Mouse (Mus musculus) layer of hippocampus, adult 2 months (tissue): ENCODE measurements at regions not wholly inside any gene's neighbourhood (a gene's known extent, or its start where the extent isn't known, plus 50 kb on each side); places are given as distances from the start of the nearest gene placed in this dataset.
A peak's percentile ranks its signal among the peaks of the same experiment; 100 is the strongest.

Source experiments
- DNase-seq, 2 experiments: peaks; one replicate each; pipeline ENCODE4 v3.0.0; 2022; ENCODE audit warnings: low spot score in 2 of 2
- H3K27ac ChIP-seq: fragments of 200-600 bp; 2 replicates; pipeline ENCODE4 v1.8.1; 2022
- H3K4me3 ChIP-seq: fragments of 200-600 bp; 2 replicates; pipeline ENCODE4 v1.8.1; 2022; ENCODE audit warnings: mild to moderate bottlenecking
- CTCF ChIP-seq: fragments of 200-600 bp; conservative IDR thresholded peaks from 2 replicates; pipeline ENCODE4 v1.8.1; 2022; ENCODE audit warnings: antibody characterized with exemption, mild to moderate bottlenecking, moderate library complexity

DNA sequence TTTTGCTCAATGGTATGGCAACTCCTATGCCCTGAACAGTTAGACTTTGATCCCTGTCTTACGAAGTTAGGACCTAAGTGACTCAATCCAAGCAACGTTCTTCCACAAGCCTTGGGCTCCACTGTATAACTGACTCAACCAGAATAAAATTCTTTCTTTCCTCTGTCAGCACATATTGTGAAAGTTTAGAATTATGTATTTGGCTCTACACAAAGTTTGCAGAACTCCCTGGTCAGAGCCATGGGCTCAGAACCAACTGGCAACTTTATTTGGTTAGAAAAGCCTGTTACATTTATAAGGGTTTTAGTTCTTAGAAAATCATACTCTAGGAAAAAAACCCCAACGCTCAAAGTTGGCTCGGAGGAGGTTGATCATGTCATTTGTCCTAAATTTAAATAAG, 147.9 kb upstream of the Trpm3 start:
- no peak overlapping the region for H3K4me3 ChIP-seq
- no peak overlapping the region for H3K27ac ChIP-seq
- no peak for DNase-seq
- TF ChIP-seq CTCF = no peak

GRCm38 (mm10) chr19:21991413-21991812, 147.4 kb upstream of the Trpm3 start:
- no peak for TF ChIP-seq CTCF

DNA sequence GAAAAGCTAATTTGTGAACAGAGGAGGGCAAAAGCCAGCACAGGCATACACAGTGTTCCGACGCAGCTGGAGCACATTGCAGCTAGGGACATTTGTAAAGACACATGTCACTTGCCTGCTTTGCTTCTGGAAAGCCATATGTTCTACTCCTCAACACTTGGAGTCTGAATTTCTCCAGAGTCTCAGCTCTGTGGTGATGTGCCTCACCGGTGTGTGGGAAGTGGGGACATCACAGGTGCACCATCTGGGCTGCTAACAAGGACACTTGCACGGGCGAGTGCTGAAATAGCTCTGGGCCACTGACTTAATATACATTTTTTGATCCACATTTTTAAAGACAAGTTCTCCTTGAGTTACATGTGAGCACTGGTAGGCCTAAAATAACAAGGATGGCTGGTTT, 139.2 kb upstream of the Trpm3 start:
- TF ChIP-seq CTCF = no peak
- H3K27ac ChIP-seq = no peak overlapping the region
- no peak overlapping the region for H3K4me3 ChIP-seq
- no peak for DNase-seq

More at GRCm38 (mm10) chr19:21991413-21991812, 147.4 kb upstream of the Trpm3 start:
- Histone ChIP-seq H3K4me3 (no peak overlapping the region), H3K27ac (no peak overlapping the region)
- DNase-seq = no peak

GRCm38 (mm10) chr19:22008053-22008935, 130.6 kb upstream of the Trpm3 start:
- Histone ChIP-seq H3K27ac (no peak overlapping the region), H3K4me3 (no peak overlapping the region)
- no peak for TF ChIP-seq CTCF
- DNase-seq = no peak

- no peak overlapping the region for H3K27ac ChIP-seq
- no peak for TF ChIP-seq CTCF
- no peak for DNase-seq
- H3K4me3 ChIP-seq = no peak overlapping the region
Measured at GRCm38 (mm10) chr19:22010239-22010638, 128.6 kb upstream of the Trpm3 start.

GRCm38 (mm10) chr19:22015854-22016610, 122.8 kb upstream of the Trpm3 start:
- TF ChIP-seq CTCF = no peak
- no peak overlapping the region for H3K27ac ChIP-seq
- no peak overlapping the region for H3K4me3 ChIP-seq
- peak in 1 of 2 experiments; percentile 23 for DNase-seq

- no peak for DNase-seq
- no peak for TF ChIP-seq CTCF
- no peak overlapping the region for H3K4me3 ChIP-seq
- no peak overlapping the region for H3K27ac ChIP-seq
Measured at GRCm38 (mm10) chr19:22017425-22017824, 121.4 kb upstream of the Trpm3 start.

DNA sequence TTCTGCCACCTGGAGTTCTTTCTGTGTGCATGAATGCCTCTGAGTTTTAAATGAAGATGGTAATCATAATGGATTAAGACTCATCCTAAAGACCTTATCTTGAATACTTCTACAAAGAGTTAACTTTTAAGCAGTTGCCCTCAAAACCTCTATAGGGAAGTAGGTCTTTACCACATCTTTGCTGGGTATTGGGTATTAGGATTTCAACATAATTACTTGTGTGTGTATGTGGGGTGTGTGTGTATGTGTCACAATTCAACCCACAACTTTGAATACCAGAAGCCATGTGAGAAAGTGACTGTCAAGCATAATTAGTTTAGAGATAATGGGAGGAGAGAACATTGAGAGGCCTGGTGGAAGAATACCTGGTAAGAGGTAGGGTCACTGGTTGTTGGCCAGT, 111.3 kb upstream of the Trpm3 start:
- no peak overlapping the region for H3K4me3 ChIP-seq
- DNase-seq = no peak
- no peak overlapping the region for H3K27ac ChIP-seq
- no peak for TF ChIP-seq CTCF

DNA sequence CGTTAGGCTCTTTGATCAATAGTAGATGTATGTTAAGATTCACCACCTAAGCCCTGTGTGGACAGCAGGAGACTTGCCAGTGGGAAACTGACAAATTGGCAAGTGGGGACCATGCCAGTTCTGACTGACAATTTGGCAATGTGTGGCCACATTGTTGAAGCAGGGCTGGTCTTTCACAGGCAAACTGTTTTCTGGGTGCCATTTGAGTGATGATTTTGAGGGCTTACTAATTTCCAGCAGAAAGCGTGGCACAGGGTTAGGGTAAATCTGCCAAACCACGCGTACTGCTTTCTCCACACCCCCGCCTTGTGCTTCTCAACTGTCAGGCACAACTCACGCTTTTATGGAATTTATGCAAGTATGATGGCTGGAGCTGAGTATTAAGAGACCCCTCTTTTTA, 91.2 kb upstream of the Trpm3 start:
- DNase-seq = peak; percentile 17 to 22
- no peak for TF ChIP-seq CTCF
- Histone ChIP-seq H3K27ac (no peak overlapping the region), H3K4me3 (no peak overlapping the region)

DNA sequence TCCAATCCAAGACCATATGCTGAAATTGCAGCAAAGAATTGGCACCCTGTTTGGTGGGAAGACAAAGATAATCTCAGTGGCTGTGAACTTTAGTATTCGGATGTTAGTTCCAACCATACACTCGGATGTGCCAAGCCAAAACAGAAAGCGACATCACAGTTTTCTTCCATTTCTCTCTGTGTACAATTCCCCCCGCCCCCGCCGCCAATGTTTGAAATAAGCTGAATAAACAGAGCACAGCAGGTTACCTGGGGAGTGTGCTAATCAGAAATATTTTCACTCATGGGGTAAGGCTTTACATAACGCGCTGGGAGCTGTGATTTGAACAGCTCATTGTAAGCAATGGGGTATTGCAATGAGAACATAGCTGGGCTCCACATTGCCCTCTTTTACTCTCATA, 72.5 kb upstream of the Trpm3 start:
- no peak for DNase-seq
- no peak for TF ChIP-seq CTCF
- H3K4me3 ChIP-seq = no peak overlapping the region
- no peak overlapping the region for H3K27ac ChIP-seq

DNA sequence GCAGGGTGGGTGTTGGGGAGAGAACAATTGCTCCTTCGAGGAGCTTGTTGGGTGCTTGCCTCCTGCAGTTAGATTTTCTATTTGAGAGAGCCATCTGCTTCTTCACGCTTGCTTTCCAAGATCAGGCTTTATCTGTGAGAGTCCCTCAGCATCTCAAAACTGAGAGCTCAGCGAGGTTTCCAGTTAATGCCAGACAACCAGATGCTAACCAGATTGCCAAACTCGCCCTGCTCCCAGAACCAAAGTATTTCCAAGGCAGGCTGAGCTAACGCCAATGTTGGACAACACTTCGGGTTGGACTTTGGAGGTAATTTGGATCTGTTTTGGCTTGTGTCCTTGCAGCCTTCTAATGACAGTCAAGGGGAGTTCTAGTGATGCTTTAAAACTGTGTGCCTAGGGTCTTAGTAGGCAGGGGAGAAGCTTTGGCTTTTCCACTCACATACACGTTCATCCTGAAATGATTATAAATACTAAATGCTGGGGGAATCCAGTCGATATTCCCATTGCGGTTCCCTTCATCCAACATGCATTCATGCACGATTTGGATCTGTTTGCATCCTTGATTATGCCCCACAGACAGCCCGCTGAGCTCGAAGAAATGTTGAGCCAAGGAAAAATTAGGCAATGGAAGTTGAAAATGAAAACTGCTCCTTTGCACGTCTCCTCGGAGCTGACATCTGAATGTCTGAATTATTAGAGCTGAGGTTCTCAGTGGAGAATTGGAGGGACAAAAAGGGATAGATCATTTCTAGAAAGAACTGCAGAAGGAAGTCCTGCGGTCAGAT, 68.4 kb upstream of the Trpm3 start:
- no peak for DNase-seq
- Histone ChIP-seq H3K4me3 (no peak overlapping the region), H3K27ac (no peak overlapping the region)
- no peak for TF ChIP-seq CTCF

DNA sequence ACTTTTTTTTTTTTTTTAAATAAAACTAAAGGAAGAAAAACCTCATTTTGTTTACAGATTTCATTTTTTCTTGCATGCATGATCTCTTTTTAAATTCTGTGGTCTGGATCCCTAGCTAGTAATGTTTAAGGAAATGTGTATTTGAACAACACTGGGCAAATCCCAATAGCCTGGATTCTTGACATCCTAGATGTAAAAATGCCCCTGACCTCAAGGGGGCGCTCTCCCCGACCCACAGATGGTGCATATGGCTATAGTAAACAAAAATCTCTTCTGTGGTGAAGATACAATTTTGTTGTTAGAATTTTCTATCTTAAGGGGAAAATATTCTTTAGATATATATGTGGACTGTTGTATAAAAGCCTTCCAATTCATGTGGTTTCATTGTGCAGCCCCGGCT, 67.1 kb upstream of the Trpm3 start:
- peak; percentile 63 for TF ChIP-seq CTCF
- Histone ChIP-seq H3K4me3 (no peak overlapping the region), H3K27ac (no peak overlapping the region)
- DNase-seq = no peak

DNA sequence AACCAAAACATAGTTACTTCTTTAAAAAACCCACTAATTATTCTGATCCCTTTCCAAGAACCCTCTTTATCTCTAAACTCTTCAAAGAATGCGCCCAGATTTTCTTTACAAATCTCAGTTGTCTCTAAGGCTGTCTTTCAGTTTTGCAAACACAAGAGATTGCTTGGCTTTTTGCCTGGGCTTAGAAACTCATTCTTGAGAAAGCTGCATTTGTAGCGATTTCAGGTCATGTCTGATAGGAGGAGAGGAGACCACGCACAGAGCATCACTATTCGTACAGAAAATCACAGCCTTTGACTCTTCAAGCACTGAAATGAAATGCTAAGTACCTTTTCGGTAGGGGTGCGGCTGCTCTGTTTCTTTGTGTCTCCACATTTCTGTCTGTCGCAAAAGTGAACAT, 64.8 kb upstream of the Trpm3 start:
- Histone ChIP-seq H3K4me3 (no peak overlapping the region), H3K27ac (no peak overlapping the region)
- no peak for TF ChIP-seq CTCF
- DNase-seq = no peak
